Mouse (Mus musculus) erythroblast, adult 5-6 weeks (primary cell): ENCODE results near the gene Sec14l4. TPM values are rescaled to one million over a fixed set of nuclear protein-coding genes. Genes with fewer than 3 reads are reported as not detected.

Experiments used
- ATAC-seq: replicated peaks from 2 replicates; pipeline ENCODE4 v1.8.0; 2016; ENCODE audit warnings: moderate number of reproducible peaks, mild to moderate bottlenecking, moderate TSS enrichment, inconsistent platforms; ENCODE audit not compliant: poor library complexity, low FRiP score, severe bottlenecking
- total RNA-seq, 2 experiments: library from RNA; stranded (forward) in 1 of 2; stranded (reverse) in 1 of 2; fragments of 150-400 nt in 1 of 2; fragments of 200-764, 138-1000 nt in 1 of 2; gene quantifications; 2 replicates each; pipeline versions ENCODE4 v1.2.3 to v1.2.4; 2015 to 2017; ENCODE audit warnings: low replicate concordance in 2 of 2

The Sec14l4 gene
- total RNA-seq, 2 experiments from 2014 or later, result not detected

DNA sequence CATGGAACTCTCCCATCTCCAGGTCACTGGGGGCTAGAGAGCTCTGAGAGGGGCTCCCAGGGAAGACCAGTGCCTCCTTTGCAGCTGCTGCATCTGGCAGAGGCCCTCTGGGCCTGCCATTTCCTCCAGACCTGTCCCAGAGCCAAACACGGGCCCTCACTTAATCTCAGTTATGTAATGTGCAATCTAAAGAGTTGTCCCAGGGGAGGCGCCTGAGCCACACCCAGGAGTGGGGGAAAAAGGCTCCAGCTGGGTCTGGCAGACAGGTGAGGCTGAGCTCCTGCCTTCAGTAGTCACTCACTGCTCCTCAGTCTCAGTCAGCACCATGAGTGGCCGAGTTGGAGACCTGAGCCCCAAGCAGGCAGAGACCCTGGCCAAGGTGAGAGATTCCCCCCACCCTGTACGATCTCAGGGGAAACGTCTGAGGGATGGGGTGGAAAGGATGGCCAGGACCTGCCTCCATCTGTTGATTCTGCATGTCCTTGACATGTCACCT, 33.4 kb downstream of the Sec14l4 start, which contains the start of gene Sec14l3:
Gene Sec14l3 (plus strand): TSS at position 215 of the 496 bp plus-strand sequence.
- no peak for ATAC-seq

DNA sequence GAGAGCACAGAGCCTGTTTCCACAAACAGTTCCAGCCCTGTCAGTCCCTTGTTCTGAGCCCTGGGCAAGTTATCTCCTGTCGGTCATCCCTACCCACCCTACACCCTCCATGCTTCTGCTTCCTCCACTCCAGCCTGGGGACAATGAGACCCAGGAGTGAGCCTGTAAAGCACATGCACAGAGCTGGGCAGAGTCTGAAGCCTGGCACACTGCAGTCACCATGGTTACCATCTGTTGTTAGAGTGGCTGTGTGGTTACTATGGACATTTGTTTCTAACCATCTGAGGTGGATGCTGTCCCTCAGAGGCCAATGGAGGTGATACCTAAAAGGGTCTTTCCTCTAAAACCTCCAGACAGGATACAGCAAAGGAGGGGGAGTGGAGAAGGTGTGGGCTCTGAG, 38.4 kb downstream of the Sec14l4 start:
- no peak for ATAC-seq

DNA sequence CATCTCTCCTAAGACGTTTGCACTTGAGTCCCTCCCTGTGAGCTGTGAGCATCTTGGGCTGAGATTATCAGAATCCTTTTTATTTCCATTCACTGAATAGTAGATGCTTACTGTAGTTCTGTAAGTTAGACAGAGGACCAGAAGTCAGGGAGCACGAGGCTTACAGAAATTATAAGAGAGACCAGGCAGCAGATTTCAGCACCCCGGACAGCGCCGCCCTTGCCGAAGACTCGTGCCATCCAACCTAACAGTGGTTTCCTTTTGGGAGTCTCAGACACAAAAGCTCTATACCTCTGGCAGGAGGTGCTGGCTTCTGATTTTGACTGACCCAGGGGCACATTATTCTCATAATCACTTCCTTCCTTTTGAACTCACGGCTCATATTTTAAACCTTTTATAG, 45.4 kb downstream of the Sec14l4 start:
- ATAC-seq, result no peak

DNA sequence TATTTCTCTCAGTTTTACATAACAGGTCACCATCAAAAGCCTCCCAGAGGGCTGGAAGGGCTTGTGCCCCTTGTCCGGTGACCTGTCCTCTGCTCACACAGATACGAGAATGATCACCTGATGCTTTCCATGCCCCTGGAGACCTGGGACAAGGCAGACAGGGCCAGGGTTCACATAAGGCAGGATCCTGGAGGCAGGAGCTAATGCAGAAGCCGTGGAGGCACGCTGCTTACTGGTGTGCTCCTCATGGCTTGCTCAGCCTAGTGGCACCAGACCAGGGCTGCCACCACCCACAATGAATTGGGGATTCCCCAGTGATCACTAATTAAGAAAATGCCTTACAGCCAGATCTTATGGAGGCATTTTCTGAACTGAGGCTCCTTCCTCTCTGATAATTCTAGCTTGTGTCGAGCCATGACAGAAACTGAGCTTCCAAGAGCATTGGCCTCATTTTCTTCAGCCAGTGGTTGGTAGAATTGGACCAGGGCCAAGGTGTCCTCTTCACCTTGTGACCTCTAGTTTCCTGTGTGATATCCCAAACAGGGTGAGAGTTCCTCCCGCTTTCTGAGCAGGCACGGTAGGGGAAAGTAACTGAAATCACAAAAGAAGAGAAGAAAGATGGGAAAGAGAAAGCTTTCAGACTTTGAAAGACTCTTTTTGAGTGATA, 47.1 kb downstream of the Sec14l4 start:
- no peak for ATAC-seq

DNA sequence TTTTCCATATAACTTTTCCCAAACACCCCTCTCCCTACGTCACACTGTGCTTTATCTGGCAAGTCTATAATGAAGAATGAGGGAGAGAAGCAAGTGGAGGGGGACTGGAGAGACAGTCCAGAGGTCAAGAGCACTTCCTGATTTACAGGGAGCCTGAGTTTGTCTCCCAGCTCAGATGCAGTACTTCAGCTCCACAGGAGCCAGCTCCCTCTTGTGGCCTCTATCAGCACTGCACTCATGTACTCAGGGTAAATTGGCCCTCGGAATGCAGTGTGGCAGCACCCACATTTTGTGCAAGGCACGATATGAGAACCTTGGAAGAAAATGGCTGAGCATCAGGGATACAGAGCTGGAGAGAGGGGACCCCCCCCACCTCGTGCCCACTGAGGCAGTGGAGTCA, 49.0 kb downstream of the Sec14l4 start:
- ATAC-seq, result peak; percentile 78

DNA sequence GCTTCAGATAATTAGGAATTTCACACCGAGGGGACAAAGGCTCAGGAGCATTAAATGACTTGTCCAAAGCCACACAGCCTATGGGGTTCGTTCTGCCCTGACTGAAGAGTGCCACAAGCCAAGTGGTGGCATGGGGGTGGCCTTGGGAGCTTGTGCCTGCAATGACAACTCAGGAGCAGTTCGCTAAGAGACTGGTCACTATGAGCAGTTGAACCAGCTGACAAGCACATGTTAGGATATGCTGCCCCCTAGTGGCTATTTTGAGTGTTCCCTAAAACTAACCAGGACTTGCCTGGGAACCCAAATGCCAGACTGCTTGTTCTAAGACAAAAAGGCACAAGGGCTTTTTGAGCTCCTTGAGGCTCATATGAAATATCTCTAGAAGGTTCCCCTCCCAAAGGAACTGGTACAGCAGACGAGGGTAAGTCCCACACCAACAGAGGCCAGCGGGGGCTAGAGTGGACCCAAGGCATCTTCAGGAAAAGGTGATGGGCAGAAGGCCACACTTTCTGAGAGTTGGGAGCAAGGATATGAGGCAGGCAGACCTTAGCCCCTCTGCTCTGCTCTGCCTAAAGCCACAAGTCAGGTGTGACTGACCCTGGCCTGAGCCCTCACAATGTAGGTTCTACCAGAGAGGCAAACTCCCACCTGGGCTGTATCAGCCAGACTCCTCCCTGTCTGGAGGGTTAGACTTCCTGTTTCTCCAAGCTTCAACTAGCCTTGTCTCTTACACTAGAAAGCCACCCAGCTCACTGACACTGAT, 52.2 kb downstream of the Sec14l4 start:
- peak; percentile 48; the same call in 1 of the 2 replicates for ATAC-seq

DNA sequence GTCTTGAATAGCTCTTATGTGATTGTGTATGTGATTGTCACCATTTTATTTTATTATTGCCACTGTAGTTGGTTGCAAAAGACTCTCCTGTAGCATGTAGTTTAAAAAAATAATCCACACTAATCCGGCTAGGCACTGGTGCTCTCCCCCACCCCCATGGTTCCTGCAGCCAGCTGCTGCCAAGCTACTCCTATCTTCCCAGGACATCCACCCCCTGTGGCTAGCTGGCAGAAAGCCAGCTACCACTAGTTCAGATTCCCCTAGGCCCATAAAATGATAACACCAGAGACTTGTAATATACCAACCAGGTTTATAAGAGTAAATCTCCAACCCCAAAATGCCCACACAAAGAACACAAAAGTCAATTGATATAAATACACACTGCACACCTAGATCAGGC, 55.0 kb downstream of the Sec14l4 start:
- no peak for ATAC-seq

DNA sequence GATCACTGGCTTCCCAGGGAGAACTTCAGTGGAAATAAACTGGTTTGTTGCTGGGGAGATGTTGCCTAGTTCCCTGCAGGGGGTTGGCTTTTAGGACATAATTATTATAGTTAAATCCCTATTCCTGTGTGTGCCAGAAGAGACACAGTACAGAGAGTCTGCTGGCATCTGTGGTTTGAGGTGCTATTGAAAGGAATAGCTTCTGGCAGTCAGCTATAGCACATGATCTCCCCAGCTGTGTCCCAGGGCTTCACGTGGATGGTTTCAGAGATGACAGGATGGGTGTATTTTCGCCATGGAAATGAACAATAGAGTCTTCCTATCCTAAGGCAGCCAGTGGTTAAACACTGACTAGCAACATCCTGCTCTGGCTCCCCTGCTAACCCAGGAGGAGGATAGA, 56.0 kb downstream of the Sec14l4 start:
- ATAC-seq, result no peak

DNA sequence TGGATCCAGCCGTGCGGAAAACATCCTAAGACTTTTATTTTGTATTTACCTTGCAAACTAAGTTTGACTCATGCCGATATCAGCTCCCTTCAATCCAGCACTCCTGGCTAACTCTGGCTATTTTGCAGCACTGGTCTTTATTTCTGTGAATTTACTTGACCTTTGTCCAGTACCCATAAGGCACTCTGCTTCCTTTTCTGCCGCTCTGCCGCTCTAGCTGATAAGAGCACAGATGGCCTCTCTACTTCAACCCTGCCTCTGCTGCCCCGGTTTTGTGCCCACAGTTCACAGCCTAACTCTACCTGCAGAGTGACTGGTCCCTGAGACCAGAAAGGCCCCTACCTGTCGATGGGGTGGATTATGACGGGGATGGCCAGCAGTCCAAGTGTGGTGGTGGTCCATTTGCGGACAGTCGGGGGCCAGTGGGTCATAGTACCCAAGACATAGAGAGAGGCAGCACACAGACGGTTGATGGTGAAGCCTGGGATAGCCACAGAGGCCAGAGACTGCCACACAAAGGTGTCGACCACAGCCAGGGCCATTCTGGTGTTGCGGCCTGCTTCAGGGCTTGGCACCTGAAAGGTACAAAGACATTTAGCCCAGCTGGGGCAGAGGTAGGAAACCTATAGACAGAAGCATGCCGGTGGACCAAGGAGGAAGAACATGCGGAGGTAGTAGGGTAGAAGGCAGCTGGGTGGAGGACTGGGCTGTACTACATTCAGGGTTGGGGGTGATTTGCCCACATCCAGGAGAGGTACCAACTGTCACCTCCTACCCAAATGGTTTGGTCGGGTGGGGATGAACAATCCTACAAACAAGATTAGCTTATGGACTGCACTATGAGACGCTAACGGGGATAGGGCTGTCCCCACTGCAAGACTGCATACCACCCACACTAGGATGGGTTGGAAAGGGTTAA, 62.5 kb downstream of the Sec14l4 start:
- ATAC-seq, result no peak

DNA sequence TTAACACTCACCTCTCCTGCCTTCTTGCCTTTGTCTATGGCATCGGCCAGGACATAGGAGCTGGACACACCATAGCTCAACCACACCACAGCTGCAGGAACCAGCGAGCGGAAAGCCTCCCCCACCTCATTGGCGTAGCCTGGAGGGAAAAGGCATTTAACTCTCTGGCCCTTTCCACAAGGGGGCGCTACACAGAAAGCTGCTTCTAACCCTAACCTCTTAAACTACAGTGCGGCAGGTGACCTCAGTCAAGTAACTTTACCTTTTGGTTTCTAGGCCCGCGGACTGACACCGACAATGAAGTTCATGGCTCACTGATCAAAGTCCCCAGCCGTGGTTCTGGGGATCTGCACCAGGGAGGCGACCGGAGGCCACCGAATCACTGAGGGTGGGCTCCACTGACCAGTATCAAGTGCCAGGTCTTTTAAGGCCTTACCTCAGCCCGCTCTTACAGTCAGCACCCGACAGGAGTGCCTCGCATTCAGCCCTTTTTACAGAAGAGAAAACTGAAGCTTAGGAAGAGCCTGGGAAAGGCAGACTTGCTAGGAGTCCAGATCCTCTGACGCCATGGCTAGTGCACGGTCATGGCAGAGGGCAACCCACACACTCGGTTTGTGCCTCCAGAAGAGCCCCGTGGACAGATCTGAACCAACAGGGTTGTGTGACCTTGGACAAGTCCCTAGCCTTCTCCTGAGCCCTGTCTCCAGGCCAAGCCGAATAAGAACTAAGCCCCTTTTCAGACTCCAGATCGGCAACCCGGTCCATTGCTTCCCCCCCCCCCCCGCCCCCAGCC, 63.3 kb downstream of the Sec14l4 start:
- ATAC-seq, result peak; percentile 49

DNA sequence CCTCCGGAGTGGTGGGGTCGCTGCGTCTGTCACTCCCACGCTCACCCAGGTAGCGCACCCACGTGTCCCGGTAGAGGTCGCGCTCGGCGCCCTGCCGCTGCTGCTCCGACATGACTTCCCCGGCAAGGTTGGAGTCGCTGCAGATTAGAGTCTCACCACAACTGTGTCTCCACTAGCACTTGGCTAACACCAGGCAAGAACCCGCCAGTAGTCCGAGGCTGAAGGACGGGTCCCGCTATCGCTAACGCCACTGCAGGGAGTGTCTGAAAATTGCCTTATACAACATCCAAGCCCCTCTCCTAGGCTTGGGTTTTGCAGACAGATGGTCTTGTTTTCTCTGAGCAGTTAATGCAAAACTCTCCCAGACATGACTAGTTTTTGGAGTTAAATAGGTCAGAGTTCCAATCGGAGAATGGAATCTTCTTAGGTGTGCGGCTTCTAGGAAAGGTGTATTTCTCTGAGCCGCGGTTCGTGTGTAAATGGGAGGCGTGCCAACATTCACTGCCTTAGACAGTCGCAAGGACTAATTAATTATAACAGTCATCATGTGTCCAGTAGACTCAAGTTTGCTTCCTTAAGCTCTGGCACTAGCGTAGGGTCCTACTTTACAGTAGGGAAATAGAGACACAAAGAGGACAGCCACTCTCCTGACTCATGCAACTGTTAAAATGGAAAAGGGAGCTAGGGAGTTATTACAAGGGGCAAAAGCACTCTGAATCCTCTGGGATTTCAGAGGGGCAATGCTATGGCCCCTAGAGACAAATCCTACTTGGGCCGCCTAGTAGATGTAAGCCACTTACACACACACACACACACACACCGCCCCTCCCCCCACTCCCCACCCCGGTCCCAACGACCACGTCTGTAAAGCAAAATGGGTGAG, 64.2 kb downstream of the Sec14l4 start, which contains the start of gene Mtfp1:
Gene Mtfp1 (minus strand): TSS at position 275 of the 883 bp plus-strand sequence.
- peak; percentile 42 for ATAC-seq

DNA sequence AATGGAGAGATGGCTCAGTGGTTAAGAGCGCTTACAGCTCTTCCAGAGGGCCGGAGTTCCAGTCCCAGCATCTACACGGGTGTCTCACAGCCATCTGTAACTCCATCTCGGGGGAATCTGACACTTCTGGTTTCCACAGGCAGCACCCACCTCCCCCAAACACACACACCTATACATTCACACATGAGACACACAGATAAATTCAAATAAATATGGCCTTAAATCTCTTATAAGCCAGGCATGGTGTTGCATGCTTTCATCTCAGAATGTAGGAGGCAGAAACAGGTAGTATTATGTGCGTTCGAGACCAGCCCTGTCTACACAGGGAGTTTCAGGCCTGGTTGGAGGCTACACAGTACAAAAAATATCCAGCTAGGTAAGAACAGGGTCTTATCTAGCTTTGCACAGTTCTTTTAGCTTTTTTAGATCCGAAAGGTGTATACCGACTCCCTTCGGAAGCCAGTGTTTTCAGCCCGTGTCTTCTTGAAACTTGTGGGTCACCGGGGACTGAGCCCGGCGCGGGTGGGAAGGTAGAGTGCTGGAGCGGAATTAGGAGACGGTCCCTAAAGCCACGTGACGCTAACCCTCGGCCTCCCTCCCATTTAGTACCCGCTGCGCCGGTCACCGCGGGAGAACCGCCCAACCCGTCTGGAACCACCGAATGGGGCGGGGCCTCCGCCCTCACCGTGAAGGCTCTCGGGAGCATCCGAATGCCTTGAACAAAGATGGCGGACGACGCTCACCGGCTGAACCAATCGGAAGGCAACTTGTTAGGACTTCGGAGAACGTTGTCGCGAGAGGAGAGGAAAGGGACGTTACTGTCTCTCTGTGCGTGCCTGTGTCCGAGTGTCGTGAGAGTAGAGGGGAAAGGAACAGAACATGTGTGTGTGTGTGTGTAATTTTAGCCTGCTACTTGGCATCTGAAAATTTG, 65.1 kb downstream of the Sec14l4 start:
- peak; percentile 90 for ATAC-seq

DNA sequence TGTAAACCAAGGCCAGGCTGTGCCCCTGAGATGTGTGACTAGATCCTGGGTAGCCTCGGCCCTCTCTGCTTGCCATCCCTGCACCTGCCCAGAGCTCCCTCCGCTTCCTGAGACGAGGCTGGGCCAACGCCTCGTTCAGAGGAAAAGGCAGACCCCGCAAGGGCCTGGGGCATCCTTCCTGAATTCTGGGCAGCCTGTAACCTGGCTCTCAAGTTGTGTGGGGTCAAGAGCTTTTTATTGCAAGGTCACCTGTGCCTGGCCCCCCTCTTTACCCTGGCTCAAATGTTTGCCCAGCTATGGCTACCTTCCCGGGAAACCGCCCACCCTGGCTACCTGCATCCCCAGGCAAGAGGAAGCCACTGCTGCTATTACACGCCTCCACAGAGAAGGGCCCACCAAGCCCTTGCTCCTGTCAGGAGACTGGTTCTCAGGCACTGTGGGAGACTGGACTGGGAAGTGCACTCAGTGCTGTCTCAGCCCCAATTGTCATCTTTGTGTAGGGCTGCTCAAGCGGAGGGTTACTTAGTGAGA, 65.9 kb downstream of the Sec14l4 start:
- ATAC-seq, result peak; percentile 12
